Mouse (Mus musculus): ENCODE data around the gene Hexim2. TPM values are rescaled to one million over a fixed set of nuclear protein-coding genes. Genes with fewer than 3 reads are reported as not detected.

The Hexim2 gene
- polyA plus RNA-seq, 1 experiment = 12.5 TPM

- no peak for TF ChIP-seq GATA1 (IDR thresholded peaks at IDR 0.05; ENCODE audit: low read length)
These were observed 41.0 kb downstream of the Hexim2 start for GRCm38 (mm10) chr11:103173041-103173770.

GRCm38 (mm10) chr11:103173771-103174344 lies 41.6 kb downstream of the Hexim2 start:
- no peak for TF ChIP-seq GATA1 (IDR thresholded peaks at IDR 0.05; ENCODE audit: low read length)

- TF ChIP-seq GATA1 (IDR thresholded peaks at IDR 0.05; ENCODE audit: low read length) = no peak
These were observed 42.2 kb downstream of the Hexim2 start for GRCm38 (mm10) chr11:103174411-103174832.

GRCm38 (mm10) chr11:103174891-103175391 lies 42.7 kb downstream of the Hexim2 start:
- no peak for TF ChIP-seq GATA1 (IDR thresholded peaks at IDR 0.05; ENCODE audit: low read length)

GRCm38 (mm10) chr11:103175688-103176442 lies 43.6 kb downstream of the Hexim2 start:
- TF ChIP-seq GATA1 (IDR thresholded peaks at IDR 0.05; ENCODE audit: low read length) = no peak

GRCm38 (mm10) chr11:103176510-103176909 lies 44.3 kb downstream of the Hexim2 start:
- no peak for TF ChIP-seq GATA1 (IDR thresholded peaks at IDR 0.05; ENCODE audit: low read length)

- TF ChIP-seq GATA1 (IDR thresholded peaks at IDR 0.05; ENCODE audit: low read length) = no peak
These were observed 45.0 kb downstream of the Hexim2 start for GRCm38 (mm10) chr11:103177216-103177615.

GRCm38 (mm10) chr11:103177815-103178485 lies 45.7 kb downstream of the Hexim2 start:
- no peak for TF ChIP-seq GATA1 (IDR thresholded peaks at IDR 0.05; ENCODE audit: low read length)

- no peak for TF ChIP-seq GATA1 (IDR thresholded peaks at IDR 0.05; ENCODE audit: low read length)
These were observed 46.5 kb downstream of the Hexim2 start for GRCm38 (mm10) chr11:103178748-103179147.

GRCm38 (mm10) chr11:103180426-103180825 lies 48.2 kb downstream of the Hexim2 start:
- no peak for TF ChIP-seq GATA1 (IDR thresholded peaks at IDR 0.05; ENCODE audit: low read length)

- no peak for TF ChIP-seq GATA1 (IDR thresholded peaks at IDR 0.05; ENCODE audit: low read length)
These were observed 49.1 kb downstream of the Hexim2 start for GRCm38 (mm10) chr11:103181349-103181748.

- TF ChIP-seq GATA1 (IDR thresholded peaks at IDR 0.05; ENCODE audit: low read length) = no peak
These were observed 49.7 kb downstream of the Hexim2 start for GRCm38 (mm10) chr11:103181911-103182310.

GRCm38 (mm10) chr11:103184891-103185290 lies 52.7 kb downstream of the Hexim2 start:
- TF ChIP-seq GATA1 (IDR thresholded peaks at IDR 0.05; ENCODE audit: low read length) = no peak

Other genes with a start within 250 kb of the Hexim2 start
- gene Fam187a, start 247.3 kb upstream of the Hexim2 start, polyA plus RNA-seq (2012) = not detected in 2 replicates
- 0.02 TPM in 1 of 2 replicates, not detected in the other for gene Gfap, start 231.5 kb upstream of the Hexim2 start, polyA plus RNA-seq (2012)
- 32.8 and 39.4 TPM in 2 replicates for gene Kif18b, start 207.3 kb upstream of the Hexim2 start, polyA plus RNA-seq (2012)
- gene C1ql1, start 185.7 kb upstream of the Hexim2 start, polyA plus RNA-seq (2012) = not detected in 2 replicates
- gene Nmt1, start 104.2 kb upstream of the Hexim2 start, polyA plus RNA-seq (2012) = 5.0 and 13.0 TPM in 2 replicates
- gene Dcakd, start 104.1 kb upstream of the Hexim2 start, polyA plus RNA-seq (2012) = 136 and 225 TPM in 2 replicates
- gene Plcd3, start 30.8 kb upstream of the Hexim2 start, polyA plus RNA-seq (2012) = 0.03 TPM in 1 of 2 replicates, not detected in the other
- 27.3 and 31.9 TPM in 2 replicates for gene Acbd4, start 30.7 kb upstream of the Hexim2 start, polyA plus RNA-seq (2012)
- gene Hexim1, start 16.2 kb upstream of the Hexim2 start, polyA plus RNA-seq (2012) = 40.7 and 42.1 TPM in 2 replicates
- gene Fmnl1, start 38.7 kb downstream of the Hexim2 start, polyA plus RNA-seq (2012) = 0.02 TPM in 1 of 2 replicates, not detected in the other
- not detected in 2 replicates for gene 1700023F06Rik, start 76.1 kb downstream of the Hexim2 start, polyA plus RNA-seq (2012)
- gene Spata32, start 86.0 kb downstream of the Hexim2 start, polyA plus RNA-seq (2012) = not detected in 2 replicates
- gene Map3k14, start 135.0 kb downstream of the Hexim2 start, polyA plus RNA-seq (2012) = 5.0 and 5.6 TPM in 2 replicates
- 0.57 and 0.62 TPM in 2 replicates for gene Arhgap27, start 231.3 kb downstream of the Hexim2 start, polyA plus RNA-seq (2012)

All from G1E-ER4 (cell line).